Comparison of ENCODE assay signal across 11 mouse cellular contexts in the genomic region with DNA sequence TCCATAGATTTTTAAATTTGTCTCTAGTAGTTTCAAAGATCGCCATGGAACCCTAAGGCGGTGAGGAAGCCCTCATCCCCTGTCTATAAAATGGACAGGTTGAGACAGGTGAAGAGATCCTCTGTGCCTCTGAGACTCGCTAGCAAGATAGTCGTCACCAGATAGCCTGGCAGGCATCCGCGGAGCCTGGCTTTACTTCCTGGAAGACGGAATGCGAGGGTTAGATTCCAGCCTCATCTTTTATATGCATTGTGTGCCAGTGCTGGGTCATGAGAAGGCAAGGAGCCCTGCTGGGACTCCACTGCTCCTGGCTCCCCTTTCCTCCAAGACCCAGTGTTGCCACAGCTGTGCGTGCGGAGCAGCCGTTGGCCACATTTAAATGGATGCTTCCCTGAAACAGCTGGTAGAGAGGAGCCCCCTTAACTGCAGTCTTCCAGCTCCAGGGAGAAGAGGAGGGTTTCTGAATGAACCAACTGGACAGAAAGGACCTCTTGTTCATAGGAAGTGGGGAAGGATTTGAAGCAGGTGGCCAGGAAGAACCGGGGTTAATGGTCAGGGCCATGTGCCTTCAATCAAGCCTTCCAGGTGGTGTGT. TPM values are rescaled to one million over a fixed set of nuclear protein-coding genes. Genes with fewer than 3 reads are reported as not detected.
DNase-seq lines count a peak whose midpoint lies in the region; ATAC-seq and TF ChIP-seq lines count a peak whose summit lies in the region.
"Had no signal": no experiment of that assay in that cellular context is flagged by ENCODE, and none has a peak within 500 bp of the region (broad histone marks: within the 10 kb centered on the region; RNA-seq: fewer than 3 reads in every experiment).

No protein-coding gene starts in this region.

- no peak for TF ChIP-seq POLR2A in limb, embryonic 14.5 days (IDR thresholded peaks at IDR 0.05; ENCODE audit: borderline replicate concordance, extremely low read depth, insufficient read depth, insufficient read length)

- H3K9me3 ChIP-seq in heart, embryonic 13.5 days, result no peaks in the 10 kb centered on the region
- H3K9me3 ChIP-seq in embryonic facial prominence, embryonic 11.5 days (replicated peaks; ENCODE audit: control insufficient read depth, low read length), result no peaks in the 10 kb centered on the region
- H3K9me3 ChIP-seq in limb, embryonic 14.5 days (ENCODE audit: control insufficient read depth, low read length), result no peaks in the 10 kb centered on the region
- H3K9me3 ChIP-seq: G1E; stomach, embryonic 15.5 days had no signal

- H3K9ac ChIP-seq in heart, embryonic 13.5 days, result no peak overlapping the region
- no peak overlapping the region for H3K9ac ChIP-seq in embryonic facial prominence, embryonic 11.5 days (replicated peaks; ENCODE audit: low read length)
- no peak overlapping the region for H3K9ac ChIP-seq in limb, embryonic 14.5 days (ENCODE audit: low read depth, low read length, severe bottlenecking)
- H3K9ac ChIP-seq: stomach, embryonic 15.5 days had no signal

- peaks cover 27% of the 10 kb centered on the region for H3K4me1 ChIP-seq in heart, embryonic 13.5 days
- H3K4me1 ChIP-seq in embryonic facial prominence, embryonic 11.5 days (ENCODE audit: control insufficient read depth, insufficient read depth, low read length), result peaks cover 3% of the 10 kb centered on the region
- H3K4me1 ChIP-seq in limb, embryonic 14.5 days (ENCODE audit: control insufficient read depth, insufficient read depth, low read length), result peaks cover 23% of the 10 kb centered on the region

- peak; percentile 53 for DNase-seq in embryo, embryonic 11 days
- no peak for DNase-seq in embryo, embryonic 9.5 days (ENCODE audit: extremely low spot score)
- no peak for DNase-seq in heart, adult 8-10 months (ENCODE audit: low spot score)
- peak; percentile 51 for DNase-seq in embryonic facial prominence, embryonic 11.5 days (ENCODE audit: low spot score)
- DNase-seq in limb, embryonic 14.5 days (ENCODE audit: low spot score), result peak; percentile 44
- DNase-seq in Muller cell, postnatal 12 days (ENCODE audit: inconsistent ontology term), result no peak

- no peak overlapping the region for H3K4me3 ChIP-seq in heart, embryonic 13.5 days
- no peak overlapping the region for H3K4me3 ChIP-seq in embryonic facial prominence, embryonic 11.5 days (ENCODE audit: low read depth, low read length)
- no peak overlapping the region for H3K4me3 ChIP-seq in limb, embryonic 14.5 days (replicated peaks; ENCODE audit: low read length)
- H3K4me3 ChIP-seq: stomach, embryonic 15.5 days had no signal

- WGBS in heart, embryonic 13.5 days, result 64% methylated on average over 12 of the region's 12 CpGs
- WGBS in embryonic facial prominence, embryonic 11.5 days, result 40% methylated on average over 12 of the region's 12 CpGs
- 36% methylated on average over 12 of the region's 12 CpGs for WGBS in limb, embryonic 14.5 days

- peak overlapping the region; percentile 47 for H3K4me2 ChIP-seq in heart, embryonic 13.5 days
- H3K4me2 ChIP-seq in embryonic facial prominence, embryonic 11.5 days (ENCODE audit: low read depth, low read length), result no peak overlapping the region
- no peak overlapping the region for H3K4me2 ChIP-seq in limb, embryonic 14.5 days (replicated peaks; ENCODE audit: low read depth, low read length, severe bottlenecking)
- H3K4me2 ChIP-seq: stomach, embryonic 15.5 days had no signal

- ATAC-seq in heart, embryonic 13.5 days (ENCODE audit: extremely low read depth, insufficient number of reproducible peaks, low FRiP score, low TSS enrichment), result no peak
- no peak for ATAC-seq in embryonic facial prominence, embryonic 11.5 days (replicated peaks; ENCODE audit: insufficient number of reproducible peaks, low FRiP score, low TSS enrichment, low read depth)
- peak; percentile 58 for ATAC-seq in limb, embryonic 14.5 days (ENCODE audit: low FRiP score, low read depth)
- ATAC-seq in CD4-positive, CD25-positive, alpha-beta regulatory T cell, adult 4 months, result no peak
- ATAC-seq: inflammation-experienced regulatory T-cells, adult 6 months had no signal

- peaks cover 4% of the 10 kb centered on the region; the same call in 1 of the 2 replicates for H3K36me3 ChIP-seq in heart, embryonic 13.5 days
- H3K36me3 ChIP-seq in embryonic facial prominence, embryonic 11.5 days (replicated peaks; ENCODE audit: control insufficient read depth, insufficient read depth, low read depth, low read length), result no peaks in the 10 kb centered on the region
- peaks cover 19% of the 10 kb centered on the region for H3K36me3 ChIP-seq in limb, embryonic 14.5 days (ENCODE audit: control insufficient read depth, insufficient read depth, low read length)
- H3K36me3 ChIP-seq: G1E had no signal

- H3K27ac ChIP-seq in heart, embryonic 13.5 days (replicated peaks), result peak overlapping the region; percentile 33; the same call in 1 of the 2 replicates
- no peak overlapping the region; the same call in 1 of the 2 replicates for H3K27ac ChIP-seq in embryonic facial prominence, embryonic 11.5 days (replicated peaks; ENCODE audit: low read depth, low read length)
- peak overlapping the region; percentile 10; the same call in 1 of the 2 replicates for H3K27ac ChIP-seq in limb, embryonic 14.5 days (replicated peaks; ENCODE audit: low read depth, low read length)
- H3K27ac ChIP-seq: stomach, embryonic 15.5 days had no signal

- H3K27me3 ChIP-seq in heart, embryonic 13.5 days (replicated peaks), result no peaks in the 10 kb centered on the region
- H3K27me3 ChIP-seq in embryonic facial prominence, embryonic 11.5 days (ENCODE audit: control insufficient read depth, insufficient read depth, low read length), result no peaks in the 10 kb centered on the region
- H3K27me3 ChIP-seq in limb, embryonic 14.5 days (ENCODE audit: control insufficient read depth, insufficient read depth, low read length), result no peaks in the 10 kb centered on the region
- H3K27me3 ChIP-seq: stomach, embryonic 15.5 days had no signal

RNA-seq across cellular contexts. Expression of a gene that starts 31.3 kb away (rescaled TPM):
- polyA plus RNA-seq in heart, embryonic 13.5 days (2015; fragmentation: Nextera tagmentation; extraction: Ambion mirVana), result 21.5 and 24.0 TPM in 2 replicates
- 10 to 100 TPM; 63.6 to 67.4 (median 65.5) TPM for total RNA-seq in heart, adult 8-10 months (2022)
- 31.8 and 35.1 TPM in 2 replicates for polyA plus RNA-seq in embryonic facial prominence, embryonic 11.5 days (2014; fragmentation: Nextera tagmentation; extraction: Ambion mirVana)
- polyA plus RNA-seq in limb, embryonic 14.5 days (2012; rRNA removed), result 19.4 and 19.9 TPM in 2 replicates
- polyA plus RNA-seq in limb, embryonic 14.5 days (2014; fragmentation: Nextera tagmentation; extraction: Ambion mirVana), result 27.6 and 28.1 TPM in 2 replicates
- polyA plus RNA-seq in CD4-positive, CD25-positive, alpha-beta regulatory T cell, adult 4 months (2017; shearing (Covaris generic)), result 100 to 1,000 TPM; 114 to 143 TPM

RNA-seq across cellular contexts. Expression of a gene that starts 49.8 kb away (rescaled TPM):
- 18.3 and 20.1 TPM in 2 replicates for polyA plus RNA-seq in heart, embryonic 13.5 days (2015; fragmentation: Nextera tagmentation; extraction: Ambion mirVana)
- 100 to 1,000 TPM; 170 to 247 (median 189) TPM for total RNA-seq in heart, adult 8-10 months (2022)
- 9.5 and 10.1 TPM in 2 replicates for polyA plus RNA-seq in embryonic facial prominence, embryonic 11.5 days (2014; fragmentation: Nextera tagmentation; extraction: Ambion mirVana)
- polyA plus RNA-seq in limb, embryonic 14.5 days (2012; rRNA removed), result 8.8 and 10.7 TPM in 2 replicates
- polyA plus RNA-seq in limb, embryonic 14.5 days (2014; fragmentation: Nextera tagmentation; extraction: Ambion mirVana), result 16.1 and 19.0 TPM in 2 replicates
- polyA plus RNA-seq in CD4-positive, CD25-positive, alpha-beta regulatory T cell, adult 4 months (2017; shearing (Covaris generic)), result 1 to 10 TPM; 5.3 to 5.7 TPM

RNA-seq across cellular contexts. Expression of a gene that starts 49.9 kb away (rescaled TPM):
- 10.6 and 11.8 TPM in 2 replicates for polyA plus RNA-seq in heart, embryonic 13.5 days (2015; fragmentation: Nextera tagmentation; extraction: Ambion mirVana)
- 10 to 100 TPM; 12.1 to 16.4 (median 14.5) TPM for total RNA-seq in heart, adult 8-10 months (2022)
- polyA plus RNA-seq in embryonic facial prominence, embryonic 11.5 days (2014; fragmentation: Nextera tagmentation; extraction: Ambion mirVana), result 16.4 and 17.2 TPM in 2 replicates
- 13.7 and 18.6 TPM in 2 replicates for polyA plus RNA-seq in limb, embryonic 14.5 days (2012; rRNA removed)
- 19.4 and 20.3 TPM in 2 replicates for polyA plus RNA-seq in limb, embryonic 14.5 days (2014; fragmentation: Nextera tagmentation; extraction: Ambion mirVana)
- polyA plus RNA-seq in CD4-positive, CD25-positive, alpha-beta regulatory T cell, adult 4 months (2017; shearing (Covaris generic)), result 10 to 100 TPM; 22.9 to 32.2 TPM

Comparison
In these comparisons a context has a peak if more than half of its experiments do, and no peak if none do; other contexts are left out.
1. DNase-seq: peak in embryo, embryonic 11 days (single experiment), embryonic facial prominence, embryonic 11.5 days (single experiment) and limb, embryonic 14.5 days (single experiment); none in embryo, embryonic 9.5 days (single experiment), heart, adult 8-10 months (single experiment) and Muller cell, postnatal 12 days (single experiment).